Mouse (Mus musculus) ES-E14 (cell line): ENCODE data around the gene Trpv2. TPM values are rescaled to one million over a fixed set of nuclear protein-coding genes. Genes with fewer than 3 reads are reported as not detected.

Source experiments
- DNase-seq: peaks from one replicate; pipeline ENCODE4 v3.0.0-alpha.2; 2013; ENCODE audit warnings: low read depth, low spot score
- H3K27ac ChIP-seq: 2 replicates; pipeline ENCODE4 v1.5.1; 2012; ENCODE audit warnings: low read depth, mild to moderate bottlenecking, low read length, moderate library complexity, mixed read lengths; ENCODE audit not compliant: poor library complexity, insufficient read depth, severe bottlenecking
- H3K36me3 ChIP-seq: 2 replicates; pipeline ENCODE4 v1.6.1; 2012; ENCODE audit warnings: mild to moderate bottlenecking, low read length, moderate library complexity, mixed read lengths; ENCODE audit not compliant: control insufficient read depth, poor library complexity, insufficient read depth, severe bottlenecking
- H3K4me1 ChIP-seq, 2 experiments: fragments of 150-350 bp in 1 of 2; sonication (generic) in 1 of 2; 2 replicates each; pipeline ENCODE4 v1.6.1; 2012; ENCODE audit warnings: low read length in 2 of 2, mild to moderate bottlenecking in 1 of 2, mixed read lengths in 1 of 2; ENCODE audit not compliant: control insufficient read depth in 2 of 2, insufficient read depth in 2 of 2, poor library complexity in 1 of 2
- H3K4me3 ChIP-seq, 2 experiments: fragments of 150-350 bp in 1 of 2; sonication (generic) in 1 of 2; 2 replicates each; pipeline ENCODE4 v1.5.1; 2012; ENCODE audit warnings: low read length in 2 of 2, low read depth in 1 of 2, mild to moderate bottlenecking in 1 of 2, mixed read lengths in 1 of 2; ENCODE audit not compliant: insufficient read depth in 1 of 2, poor library complexity in 1 of 2, severe bottlenecking in 1 of 2
- H3K9ac ChIP-seq: 2 replicates; pipeline ENCODE4 v1.6.1; 2012; ENCODE audit warnings: low read depth, mild to moderate bottlenecking, low read length, mixed read lengths; ENCODE audit not compliant: poor library complexity, insufficient read depth, severe bottlenecking
- H3K9me3 ChIP-seq: fragments of 150-350 bp; sonication (generic); 2 replicates; pipeline ENCODE4 v1.6.1; 2012; ENCODE audit warnings: low read depth, mild to moderate bottlenecking, low read length; ENCODE audit not compliant: control insufficient read depth, insufficient read depth
- CHD2 ChIP-seq: IDR thresholded peaks from 2 replicates; pipeline ENCODE4 v1.6.1; 2014; ENCODE audit warnings: mild to moderate bottlenecking, low read depth, low read length, inconsistent platforms
- HCFC1 ChIP-seq: IDR thresholded peaks from 2 replicates; pipeline ENCODE4 v1.6.1; 2012; ENCODE audit warnings: low read length, inconsistent platforms, borderline replicate concordance; ENCODE audit not compliant: insufficient read depth
- MAFK ChIP-seq: IDR thresholded peaks from 2 replicates; pipeline ENCODE4 v1.6.1; 2014; ENCODE audit warnings: mild to moderate bottlenecking, low read depth, low read length, inconsistent platforms; ENCODE audit not compliant: insufficient read depth
- ZC3H11A ChIP-seq: IDR thresholded peaks from 2 replicates; pipeline ENCODE4 v1.6.1; 2012; ENCODE audit warnings: low read depth, mild to moderate bottlenecking, inconsistent platforms, low read length, borderline replicate concordance
- ZNF384 ChIP-seq: IDR thresholded peaks from 2 replicates; pipeline ENCODE4 v1.6.1; 2012; ENCODE audit warnings: low read depth, low read length, inconsistent platforms
- in situ Hi-C, 2 experiments: fragments of 600-800 bp; cut with MboI; formaldehyde crosslinking; loops; one replicate each; pipeline ENCODE4 v1.15.1; 2025; ENCODE audit warnings: low sequenced_read_pairs in 2 of 2, inconsistent platforms in 1 of 2; ENCODE audit not compliant: unreplicated experiment in 2 of 2
- total RNA-seq: library from RNA; depleted of rRNA; stranded (reverse); fragments of 300-350 nt; gene quantifications from 2 replicates; pipeline ENCODE4 v1.2.3, GENCODE M21; 2012

The Trpv2 gene
- total RNA-seq, 1 experiment: 9.8 TPM

GRCm38 (mm10) chr11:62608826-62609675 is 34.8 kb downstream of the Trpv2 start:
- no peaks in the 10 kb centered on the region for H3K9me3 ChIP-seq
- TF ChIP-seq CHD2 (no peak), ZC3H11A (no peak), HCFC1 (no peak)
- H3K36me3 ChIP-seq: peaks cover 33% of the 10 kb centered on the region
- no peak overlapping the region for H3K9ac ChIP-seq
- no peak overlapping the region for H3K27ac ChIP-seq
- H3K4me3 ChIP-seq: no peak overlapping the region
- H3K4me1 ChIP-seq: peaks cover 0 to 15% of the 10 kb centered on the region in 2 experiments; a peak in 2 of 4 replicates
- in situ Hi-C loops: no loop called here
- no peak for DNase-seq

DNA sequence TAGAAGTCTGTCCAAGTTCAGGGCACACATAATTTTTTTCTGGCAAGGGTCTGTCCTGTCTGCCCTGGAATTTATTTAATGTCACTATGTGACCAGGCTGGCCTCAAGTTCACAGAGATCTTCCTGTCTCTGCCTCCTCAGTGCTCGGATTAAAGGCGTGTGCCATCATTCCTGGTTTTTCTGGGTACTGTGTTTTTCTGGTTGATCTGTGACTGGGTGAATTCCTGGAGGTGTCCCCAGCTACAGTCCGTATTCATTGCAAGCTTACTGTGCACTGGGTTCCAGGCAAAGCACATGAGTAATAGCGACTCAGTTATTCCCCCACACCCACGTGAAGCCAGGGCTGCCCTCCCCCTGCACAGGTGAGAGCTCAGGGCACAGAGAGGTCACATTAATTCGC is 36.0 kb downstream of the Trpv2 start:
- Histone ChIP-seq H3K27ac (no peak overlapping the region), H3K36me3 (peaks cover 21% of the 10 kb centered on the region), H3K4me3 (no peak overlapping the region), H3K9ac (no peak overlapping the region), H3K4me1 (peaks cover 0 to 16% of the 10 kb centered on the region in 2 experiments; a peak in 2 of 4 replicates), H3K9me3 (no peaks in the 10 kb centered on the region)
- no peak for DNase-seq
- in situ Hi-C loops: loop anchor here in 1 of 2 experiments (5.0 kb wide), 1 partner anchor 67 kb away; no protein-coding TSS in a partner anchor
- TF ChIP-seq MAFK: no peak
- TF ChIP-seq CHD2: no peak
- no peak for TF ChIP-seq HCFC1
- TF ChIP-seq ZC3H11A: no peak
- TF ChIP-seq ZNF384: no peak

DNA sequence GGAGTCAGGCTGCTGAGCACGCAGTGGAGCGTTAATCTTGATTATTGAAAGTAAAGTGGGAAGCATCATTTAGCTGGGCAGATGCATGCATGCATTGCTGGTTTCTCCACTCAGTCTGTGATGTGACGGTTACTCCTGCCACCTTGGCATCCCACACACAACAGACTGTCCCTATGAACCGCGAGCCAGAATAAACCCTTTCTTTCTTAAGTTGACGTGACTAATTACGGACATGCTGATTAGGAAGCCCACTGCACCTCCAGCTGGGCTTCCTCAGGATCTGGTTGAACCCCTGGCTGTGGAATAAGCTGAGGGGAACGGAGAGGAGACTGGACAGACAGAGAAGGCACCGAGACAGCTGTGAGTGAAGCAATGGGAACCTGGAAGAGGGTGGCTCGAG is 38.3 kb downstream of the Trpv2 start:
- in situ Hi-C loops: loop anchor here in 1 of 2 experiments (5.0 kb wide), 1 partner anchor 65 kb away; no protein-coding TSS in a partner anchor
- H3K27ac ChIP-seq: no peak overlapping the region
- peaks cover 0 to 4% of the 10 kb centered on the region in 2 experiments; a peak in 1 of 4 replicates for H3K4me1 ChIP-seq
- H3K9me3 ChIP-seq: no peaks in the 10 kb centered on the region
- no peak for DNase-seq
- H3K9ac ChIP-seq: no peak overlapping the region
- no peak overlapping the region for H3K4me3 ChIP-seq
- H3K36me3 ChIP-seq: no peaks in the 10 kb centered on the region; the same call in 1 of the 2 replicates
- no peak for TF ChIP-seq CHD2
- no peak for TF ChIP-seq ZC3H11A
- no peak for TF ChIP-seq ZNF384
- no peak for TF ChIP-seq MAFK
- TF ChIP-seq HCFC1: no peak

DNA sequence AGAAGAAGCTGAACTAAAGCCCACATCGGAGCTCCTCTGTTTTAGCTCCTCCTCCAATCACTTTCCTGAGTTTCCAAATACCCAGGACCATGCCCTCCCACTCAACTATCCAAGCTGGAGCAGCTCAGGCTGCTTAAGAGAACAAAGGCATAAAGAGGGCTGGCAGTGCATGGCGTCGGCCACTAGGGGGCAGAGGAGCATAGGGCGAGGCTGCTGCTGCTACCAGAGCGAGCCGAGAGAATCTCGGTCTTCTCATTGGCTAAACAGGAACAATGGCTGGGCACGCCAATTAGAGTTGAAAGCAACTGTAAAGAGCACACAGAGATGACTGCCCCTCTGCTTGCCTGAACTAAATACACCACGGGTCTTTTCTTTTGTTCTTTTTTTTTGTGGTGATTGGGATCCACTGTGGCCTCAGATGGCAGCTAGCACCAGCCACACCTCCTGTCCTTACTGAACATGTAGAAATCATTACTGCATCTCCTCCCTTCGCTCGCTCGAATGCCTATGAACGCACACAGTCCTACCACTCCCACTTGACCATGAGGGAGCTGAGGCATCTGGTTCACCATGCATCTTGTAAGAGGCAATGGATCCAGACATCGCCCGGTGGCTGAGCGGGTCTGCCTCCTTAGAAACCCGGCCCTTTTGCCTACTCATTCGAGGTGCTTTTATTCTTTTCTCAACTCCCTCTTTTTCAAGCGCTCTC is 39.5 kb downstream of the Trpv2 start:
- Histone ChIP-seq H3K27ac (no peak overlapping the region), H3K9ac (peak overlapping the region; percentile 27), H3K9me3 (no peaks in the 10 kb centered on the region), H3K4me1 (peaks cover 0 to 4% of the 10 kb centered on the region in 2 experiments; a peak in 1 of 4 replicates), H3K4me3 (peak overlapping the region in 1 of 2 experiments; percentile 33; a peak in 3 of 4 replicates), H3K36me3 (peaks cover 2% of the 10 kb centered on the region; the same call in 1 of the 2 replicates)
- DNase-seq: peak; percentile 97
- in situ Hi-C loops: loop anchor here in 1 of 2 experiments (5.0 kb wide), 1 partner anchor 63 kb away; no protein-coding TSS in a partner anchor
- TF ChIP-seq ZC3H11A (no peak), HCFC1 (0 out of 2 replicates have a peak, but pooled peaks have one; percentile 35), CHD2 (0 out of 2 replicates have a peak, but pooled peaks have one; percentile 13)
